Mouse (Mus musculus): Measurements from ENCODE around the gene Tln1.

Tln1 gene

GRCm38 (mm10) chr4:43547160-43547559 is 15.3 kb downstream of the Tln1 start:
- no peak for DNase-seq (ENCODE audit: low read depth, low spot score)

- DNase-seq (ENCODE audit: low read depth, low spot score), result no peak
Observed at GRCm38 (mm10) chr4:43546375-43547047, 16.0 kb downstream of the Tln1 start.

GRCm38 (mm10) chr4:43542044-43542443 is 20.4 kb downstream of the Tln1 start:
- no peak for DNase-seq (ENCODE audit: low read depth, low spot score)

- DNase-seq (ENCODE audit: low read depth, low spot score), result no peak
Observed at GRCm38 (mm10) chr4:43536031-43536430, 26.5 kb downstream of the Tln1 start.

GRCm38 (mm10) chr4:43535628-43536027 is 26.9 kb downstream of the Tln1 start:
- no peak for DNase-seq (ENCODE audit: low read depth, low spot score)

- no peak for DNase-seq (ENCODE audit: low read depth, low spot score)
Observed at GRCm38 (mm10) chr4:43533270-43533669, 29.2 kb downstream of the Tln1 start.

GRCm38 (mm10) chr4:43530581-43530980 is 31.9 kb downstream of the Tln1 start:
- DNase-seq (ENCODE audit: low read depth, low spot score), result peak; percentile 89

- no peak for DNase-seq (ENCODE audit: low read depth, low spot score)
Observed at GRCm38 (mm10) chr4:43530081-43530501, 32.4 kb downstream of the Tln1 start.

- peak; percentile 54 for DNase-seq (ENCODE audit: low read depth, low spot score)
Observed at GRCm38 (mm10) chr4:43528487-43528886, 34.0 kb downstream of the Tln1 start.

- DNase-seq (ENCODE audit: low read depth, low spot score), result peak; percentile 85
Observed at GRCm38 (mm10) chr4:43527880-43528279, 34.6 kb downstream of the Tln1 start.

- DNase-seq (ENCODE audit: low read depth, low spot score), result peak; percentile 86
Observed at GRCm38 (mm10) chr4:43519956-43520355, 42.5 kb downstream of the Tln1 start.

GRCm38 (mm10) chr4:43519551-43519950 is 42.9 kb downstream of the Tln1 start:
- DNase-seq (ENCODE audit: low read depth, low spot score), result peak; percentile 42

GRCm38 (mm10) chr4:43515764-43516708 is 46.5 kb downstream of the Tln1 start:
- no peak for DNase-seq (ENCODE audit: low read depth, low spot score)

- DNase-seq (ENCODE audit: low read depth, low spot score), result no peak
Observed at GRCm38 (mm10) chr4:43513791-43514190, 48.7 kb downstream of the Tln1 start.

GRCm38 (mm10) chr4:43513300-43513699 is 49.2 kb downstream of the Tln1 start:
- no peak for DNase-seq (ENCODE audit: low read depth, low spot score)

- no peak for DNase-seq (ENCODE audit: low read depth, low spot score)
Observed at GRCm38 (mm10) chr4:43512653-43513052, 49.8 kb downstream of the Tln1 start.

- no peak for DNase-seq (ENCODE audit: low read depth, low spot score)
Observed at GRCm38 (mm10) chr4:43511675-43512454, 50.6 kb downstream of the Tln1 start.

- peak; percentile 51 for DNase-seq (ENCODE audit: low read depth, low spot score)
Observed at GRCm38 (mm10) chr4:43509109-43509508, 53.4 kb downstream of the Tln1 start.

GRCm38 (mm10) chr4:43508666-43508997 is 53.9 kb downstream of the Tln1 start:
- peak; percentile 71 for DNase-seq (ENCODE audit: low read depth, low spot score)

GRCm38 (mm10) chr4:43507938-43508665 is 54.4 kb downstream of the Tln1 start:
- DNase-seq (ENCODE audit: low read depth, low spot score), result no peak

GRCm38 (mm10) chr4:43506536-43507185 is 55.8 kb downstream of the Tln1 start, which contains the start of gene Car9:
Gene Car9, plus strand, starts transcription at chr4:43506966.
- DNase-seq (ENCODE audit: low read depth, low spot score), result no peak

Measured in ZHBTc4 (cell line).